ENCODE assay signal across 23 mouse cellular contexts in the genomic region with DNA sequence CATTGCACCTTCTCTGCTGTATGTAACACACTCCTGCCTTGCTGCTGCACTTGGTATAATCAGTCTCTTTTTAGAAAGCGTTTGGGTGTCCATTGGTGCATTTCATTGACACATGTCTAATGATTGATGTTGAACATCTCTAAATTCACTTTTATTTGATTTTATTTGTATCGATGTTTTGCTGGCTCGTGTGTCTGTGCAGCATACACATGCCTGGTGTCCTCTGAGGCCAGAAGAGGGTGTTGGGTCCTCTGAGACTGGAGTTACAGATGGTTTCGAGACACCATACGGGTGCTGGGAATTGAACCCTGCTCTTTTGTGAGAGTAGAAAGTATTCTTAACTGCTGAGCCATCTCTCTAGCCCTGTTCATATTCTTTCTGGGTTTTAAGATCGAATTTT. TPM values are rescaled to one million over a fixed set of nuclear protein-coding genes. Genes with fewer than 3 reads are reported as not detected.
DNase-seq lines count a peak whose midpoint lies in the region; ATAC-seq and TF ChIP-seq lines count a peak whose summit lies in the region.
"Had no signal": no experiment of that assay in that cellular context is flagged by ENCODE, and none has a peak within 500 bp of the region (broad histone marks: within the 10 kb centered on the region; RNA-seq: fewer than 3 reads in every experiment).

No protein-coding gene starts in this region.

- DNase-seq in heart, adult 2 months: no peak
- no peak for DNase-seq in heart, adult 8-10 months (ENCODE audit: low spot score)
- DNase-seq in heart, postnatal 4 days: no peak
- DNase-seq in liver, adult 2 months (ENCODE audit: extremely low read depth, low read depth, low spot score): peak; percentile 63
- DNase-seq: adrenal gland, adult 2 months; adrenal gland, postnatal 10 days; adrenal gland, postnatal 25 days; cerebellum, adult 11 months; cerebellum, adult 18-20 months; cerebellum, adult 8-10 months; cerebellum, adult 9-11 months; cerebellum, postnatal 14 days; cerebellum, postnatal 36 days; embryo, embryonic 11 days had no signal

- H3K79me2 ChIP-seq in heart, adult 2 months (replicated peaks; ENCODE audit: control insufficient read depth, insufficient read depth, low read length): peaks cover 9% of the 10 kb centered on the region; the same call in 1 of the 2 replicates
- H3K79me2 ChIP-seq in liver, adult 2 months (ENCODE audit: control insufficient read depth, insufficient read depth, low read length): peaks cover 48% of the 10 kb centered on the region; the same call in 1 of the 2 replicates

- TF ChIP-seq POLR2A in heart, adult 2 months (IDR thresholded peaks at IDR 0.05; ENCODE audit: insufficient read depth, low read depth, low read length): no peak
- no peak for TF ChIP-seq POLR2A in liver, adult 2 months (IDR thresholded peaks at IDR 0.05; ENCODE audit: extremely low read depth, insufficient read depth, low read length)

- TF ChIP-seq CTCF in heart, adult 2 months (IDR thresholded peaks at IDR 0.05): no peak
- no peak for TF ChIP-seq CTCF in liver, adult 2 months (IDR thresholded peaks at IDR 0.05; ENCODE audit: low read depth, low read length)

- H3K27ac ChIP-seq in heart, adult 2 months: peak overlapping the region; percentile 4; the same call in 1 of the 2 replicates
- H3K27ac ChIP-seq in heart, embryonic 16.5 days (ENCODE audit: low read length): peak overlapping the region; percentile 71
- 0 out of 2 replicates have a peak overlapping the region, but pooled peaks have one; percentile 38 for H3K27ac ChIP-seq in liver, adult 2 months (replicated peaks; ENCODE audit: insufficient read depth, low read depth, low read length)
- H3K27ac ChIP-seq in liver, embryonic 12.5 days: no peak overlapping the region
- H3K27ac ChIP-seq: embryonic facial prominence, embryonic 13.5 days; embryonic facial prominence, embryonic 15.5 days; forebrain, embryonic 10.5 days; forebrain, embryonic 12.5 days had no signal

- H3K9me3 ChIP-seq in heart, embryonic 16.5 days (replicated peaks; ENCODE audit: control insufficient read depth, low read length): no peaks in the 10 kb centered on the region
- no peaks in the 10 kb centered on the region for H3K9me3 ChIP-seq in liver, embryonic 12.5 days (replicated peaks)
- H3K9me3 ChIP-seq: embryonic facial prominence, embryonic 13.5 days; embryonic facial prominence, embryonic 15.5 days; forebrain, embryonic 10.5 days; forebrain, embryonic 12.5 days had no signal

- TF ChIP-seq EP300 in heart, adult 2 months (IDR thresholded peaks at IDR 0.05; ENCODE audit: insufficient read depth, low read depth, low read length): no peak

- H3K4me1 ChIP-seq in heart, adult 2 months (ENCODE audit: control insufficient read depth, insufficient read depth, low read length): peaks cover 14% of the 10 kb centered on the region
- peaks cover 61% of the 10 kb centered on the region for H3K4me1 ChIP-seq in heart, embryonic 16.5 days (ENCODE audit: control insufficient read depth, insufficient read depth, low read length)
- peaks cover 33% of the 10 kb centered on the region for H3K4me1 ChIP-seq in liver, adult 2 months (ENCODE audit: control insufficient read depth, insufficient read depth, low read length)
- peaks cover 4% of the 10 kb centered on the region; the same call in 1 of the 2 replicates for H3K4me1 ChIP-seq in liver, embryonic 12.5 days

- H3K36me3 ChIP-seq in heart, adult 2 months (ENCODE audit: control insufficient read depth, insufficient read depth, low read length): no peaks in the 10 kb centered on the region
- peaks cover 15% of the 10 kb centered on the region for H3K36me3 ChIP-seq in heart, embryonic 16.5 days (ENCODE audit: control insufficient read depth, insufficient read depth)
- H3K36me3 ChIP-seq in liver, adult 2 months (ENCODE audit: control insufficient read depth, insufficient read depth, low read length): no peaks in the 10 kb centered on the region; the same call in 1 of the 2 replicates
- H3K36me3 ChIP-seq in liver, embryonic 12.5 days: no peaks in the 10 kb centered on the region
- H3K36me3 ChIP-seq: forebrain, embryonic 12.5 days had no signal

- intact Hi-C loops in heart, adult 2 months (cut with DNase I): loop anchor here (10.0 kb wide), 1 partner anchor 508 kb away; no protein-coding TSS in a partner anchor

- H3K27me3 ChIP-seq in heart, adult 2 months (ENCODE audit: control insufficient read depth, insufficient read depth, low read length): no peaks in the 10 kb centered on the region
- H3K27me3 ChIP-seq in heart, embryonic 16.5 days (ENCODE audit: control insufficient read depth, insufficient read depth, low read length): no peaks in the 10 kb centered on the region
- H3K27me3 ChIP-seq in liver, adult 2 months (ENCODE audit: control insufficient read depth, insufficient read depth, low read length): no peaks in the 10 kb centered on the region
- peaks cover 13% of the 10 kb centered on the region for H3K27me3 ChIP-seq in liver, embryonic 12.5 days (replicated peaks)
- H3K27me3 ChIP-seq: embryonic facial prominence, embryonic 13.5 days; embryonic facial prominence, embryonic 15.5 days; forebrain, embryonic 12.5 days had no signal

- ATAC-seq in heart, embryonic 16.5 days (replicated peaks; ENCODE audit: extremely low read depth, insufficient read depth, low FRiP score): no peak
- no peak for ATAC-seq in liver, embryonic 12.5 days
- ATAC-seq: forebrain, embryonic 14.5 days had no signal

- no peak overlapping the region for H3K9ac ChIP-seq in heart, adult 2 months (ENCODE audit: low read depth, low read length)
- H3K9ac ChIP-seq in heart, embryonic 16.5 days (ENCODE audit: low read length): no peak overlapping the region
- no peak overlapping the region for H3K9ac ChIP-seq in liver, adult 2 months (ENCODE audit: low read depth, low read length)
- no peak overlapping the region for H3K9ac ChIP-seq in liver, embryonic 12.5 days
- H3K9ac ChIP-seq: embryonic facial prominence, embryonic 13.5 days; embryonic facial prominence, embryonic 15.5 days; forebrain, embryonic 12.5 days had no signal

- H3K4me2 ChIP-seq in heart, embryonic 16.5 days (ENCODE audit: low read depth, low read length): no peak overlapping the region
- H3K4me2 ChIP-seq in liver, embryonic 12.5 days: no peak overlapping the region
- H3K4me2 ChIP-seq: embryonic facial prominence, embryonic 13.5 days; embryonic facial prominence, embryonic 15.5 days; forebrain, embryonic 12.5 days had no signal

- no peak overlapping the region for H3K4me3 ChIP-seq in heart, adult 2 months
- H3K4me3 ChIP-seq in heart, embryonic 16.5 days (ENCODE audit: low read length): no peak overlapping the region
- H3K4me3 ChIP-seq in liver, adult 2 months (ENCODE audit: insufficient read depth, low read depth, low read length): no peak overlapping the region
- H3K4me3 ChIP-seq in liver, embryonic 12.5 days: no peak overlapping the region
- H3K4me3 ChIP-seq: embryonic facial prominence, embryonic 13.5 days; embryonic facial prominence, embryonic 15.5 days; erythroblast, embryonic 14.5 days; forebrain, embryonic 10.5 days; forebrain, embryonic 12.5 days had no signal

- 86% methylated on average over 6 of the region's 6 CpGs for WGBS in heart, adult 2 months
- WGBS in heart, embryonic 16.5 days: 86% methylated on average over 6 of the region's 6 CpGs
- WGBS in liver, adult 2 months: 38% methylated on average over 6 of the region's 6 CpGs
- 66% methylated on average over 6 of the region's 6 CpGs for WGBS in liver, embryonic 12.5 days (ENCODE audit: insufficient replicate concordance)

RNA-seq across cellular contexts. Expression of a gene that starts 6.7 kb away (rescaled TPM):
- total RNA-seq in heart, adult 2 months (2021): 10 to 100 TPM; 56.9 to 58.2 TPM
- polyA plus RNA-seq in heart, adult 2 months (2012; rRNA removed): 18.1 and 36.4 TPM in 2 replicates
- 10 to 100 TPM; 54.3 to 61.5 (median 55.4) TPM for total RNA-seq in heart, adult 8-10 months (2022)
- 7.3 TPM in 2 replicates for polyA plus RNA-seq in heart, embryonic 16.5 days (2015; fragmentation: Nextera tagmentation; extraction: Ambion mirVana)
- total RNA-seq in heart, postnatal 4 days (2021): 10 to 100 TPM; 93.1 to 97.9 TPM
- total RNA-seq in liver, adult 2 months (2014; rRNA removed): 30.0 and 34.5 TPM in 2 replicates
- polyA plus RNA-seq in liver, adult 2 months (2012; rRNA removed): 19.5 and 22.8 TPM in 2 replicates
- 0.94 and 1.2 TPM in 2 replicates for polyA plus RNA-seq in liver, embryonic 12.5 days (2016; fragmentation: Nextera tagmentation; extraction: Ambion mirVana)
- total RNA-seq: MEL had no signal
- polyA plus RNA-seq: erythroblast, embryonic 14.5 days had no signal
